In the genomic region with DNA sequence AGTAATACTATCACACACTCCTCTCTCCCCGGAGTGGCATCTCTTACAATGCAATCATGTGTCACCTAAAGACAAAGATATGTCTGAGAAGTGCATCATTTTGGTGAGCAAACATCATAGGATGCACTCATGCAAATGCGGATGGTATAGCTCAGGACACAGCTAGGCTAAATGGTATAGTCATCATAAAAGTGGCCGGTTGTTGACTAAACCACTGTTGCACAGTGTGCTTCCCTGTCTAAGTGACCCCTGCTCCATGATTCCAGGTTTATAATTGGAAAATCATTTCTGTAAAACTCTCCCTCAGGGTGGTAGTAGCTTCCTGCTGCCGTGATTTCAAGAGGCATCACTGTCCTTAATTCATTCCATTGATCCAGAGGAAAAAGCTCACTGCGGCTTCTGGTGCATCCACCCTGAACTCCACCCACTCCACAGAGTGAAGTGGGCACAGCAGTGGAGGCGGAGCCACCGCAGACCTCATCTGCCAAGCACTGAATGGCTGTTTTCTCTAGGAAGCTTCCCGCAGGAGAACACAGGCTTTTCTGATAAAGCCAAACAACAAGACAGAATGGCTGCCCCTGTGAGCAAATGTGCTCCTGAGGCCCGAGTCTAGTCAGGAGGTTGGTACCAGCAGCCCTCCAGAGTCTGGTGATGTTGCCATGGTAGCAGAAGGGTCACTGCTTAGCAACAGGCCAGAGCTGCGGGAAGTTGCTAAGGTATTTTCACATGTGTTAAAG, we compare ENCODE assay signal across 8 mouse cellular contexts. TPM values are rescaled to one million over a fixed set of nuclear protein-coding genes. Genes with fewer than 3 reads are reported as not detected.
DNase-seq lines count a peak whose midpoint lies in the region; ATAC-seq and TF ChIP-seq lines count a peak whose summit lies in the region.

No protein-coding gene starts in this region.

- no peaks in the 10 kb centered on the region for H3K36me3 ChIP-seq in forebrain, embryonic 12.5 days (replicated peaks)
- no peaks in the 10 kb centered on the region for H3K36me3 ChIP-seq in midbrain, embryonic 14.5 days (ENCODE audit: control insufficient read depth, insufficient read depth, low read length)
- no peaks in the 10 kb centered on the region for H3K36me3 ChIP-seq in intestine, embryonic 16.5 days (ENCODE audit: control insufficient read depth, insufficient read depth, low read length)
- H3K36me3 ChIP-seq in kidney, embryonic 16.5 days (ENCODE audit: insufficient read depth, low read length): no peaks in the 10 kb centered on the region

- peak; percentile 83 for DNase-seq in brain, adult 2 months (ENCODE audit: low read depth, low spot score)
- DNase-seq in layer of hippocampus, adult 2 months (ENCODE audit: low spot score in 2 of 2): peak; percentile 36 to 55
- DNase-seq in midbrain, embryonic 14.5 days: peak; percentile 84
- DNase-seq in gastrocnemius, adult 8-10 months (ENCODE audit: low spot score in 2 of 2): no peak
- DNase-seq in adrenal gland, adult 18-20 months (ENCODE audit: low spot score in 2 of 2): no peak

- ATAC-seq in forebrain, embryonic 12.5 days (ENCODE audit: low FRiP score): peak; percentile 92
- ATAC-seq in midbrain, embryonic 14.5 days (ENCODE audit: low FRiP score, low TSS enrichment): peak; percentile 84; the same call in 1 of the 2 replicates
- ATAC-seq in intestine, embryonic 16.5 days: no peak
- no peak for ATAC-seq in kidney, embryonic 16.5 days (ENCODE audit: low FRiP score, low TSS enrichment)

- no peak overlapping the region for H3K4me2 ChIP-seq in forebrain, embryonic 12.5 days
- peak overlapping the region; percentile 25 for H3K4me2 ChIP-seq in midbrain, embryonic 14.5 days (ENCODE audit: low read length)
- H3K4me2 ChIP-seq in intestine, embryonic 16.5 days (ENCODE audit: low read depth, low read length): no peak overlapping the region
- H3K4me2 ChIP-seq in kidney, embryonic 16.5 days (replicated peaks; ENCODE audit: low read depth, low read length): no peak overlapping the region

- no peak overlapping the region for H3K9ac ChIP-seq in forebrain, embryonic 12.5 days
- 0 out of 2 replicates have a peak overlapping the region, but pooled peaks have one; percentile 17 for H3K9ac ChIP-seq in midbrain, embryonic 14.5 days (replicated peaks; ENCODE audit: low read length)
- no peak overlapping the region for H3K9ac ChIP-seq in intestine, embryonic 16.5 days (ENCODE audit: low read depth, low read length)
- H3K9ac ChIP-seq in kidney, embryonic 16.5 days (replicated peaks; ENCODE audit: low read length): no peak overlapping the region

- no peak for TF ChIP-seq CTCF in layer of hippocampus, adult 2 months (conservative IDR thresholded peaks at IDR 0.05)

- H3K27me3 ChIP-seq in forebrain, embryonic 12.5 days: no peaks in the 10 kb centered on the region
- H3K27me3 ChIP-seq in midbrain, embryonic 14.5 days (ENCODE audit: control insufficient read depth, insufficient read depth, low read length): no peaks in the 10 kb centered on the region
- no peaks in the 10 kb centered on the region for H3K27me3 ChIP-seq in intestine, embryonic 16.5 days (replicated peaks; ENCODE audit: control insufficient read depth, insufficient read depth, low read length)
- no peaks in the 10 kb centered on the region for H3K27me3 ChIP-seq in kidney, embryonic 16.5 days (ENCODE audit: insufficient read depth, low read length)

- H3K27ac ChIP-seq in forebrain, embryonic 12.5 days: peak overlapping the region; percentile 76
- peak overlapping the region; percentile 66 for H3K27ac ChIP-seq in layer of hippocampus, adult 2 months
- peak overlapping the region; percentile 86 for H3K27ac ChIP-seq in midbrain, embryonic 14.5 days (replicated peaks; ENCODE audit: low read depth, low read length)
- H3K27ac ChIP-seq in intestine, embryonic 16.5 days (ENCODE audit: low read length): no peak overlapping the region
- H3K27ac ChIP-seq in kidney, embryonic 16.5 days (ENCODE audit: low read length): no peak overlapping the region

- H3K4me3 ChIP-seq in forebrain, embryonic 12.5 days (replicated peaks): no peak overlapping the region
- no peak overlapping the region for H3K4me3 ChIP-seq in layer of hippocampus, adult 2 months
- no peak overlapping the region for H3K4me3 ChIP-seq in midbrain, embryonic 14.5 days (replicated peaks; ENCODE audit: low read depth, low read length)
- no peak overlapping the region for H3K4me3 ChIP-seq in intestine, embryonic 16.5 days (ENCODE audit: low read length)
- no peak overlapping the region for H3K4me3 ChIP-seq in kidney, embryonic 16.5 days (ENCODE audit: low read length)

- no peaks in the 10 kb centered on the region for H3K9me3 ChIP-seq in forebrain, embryonic 12.5 days
- no peaks in the 10 kb centered on the region for H3K9me3 ChIP-seq in midbrain, embryonic 14.5 days (ENCODE audit: control insufficient read depth, low read length)
- no peaks in the 10 kb centered on the region for H3K9me3 ChIP-seq in intestine, embryonic 16.5 days (ENCODE audit: control insufficient read depth, low read length)
- H3K9me3 ChIP-seq in kidney, embryonic 16.5 days (ENCODE audit: low read length): no peaks in the 10 kb centered on the region

- 46% methylated on average over 10 of the region's 10 CpGs for WGBS in forebrain, embryonic 12.5 days
- 33% methylated on average over 10 of the region's 10 CpGs for WGBS in midbrain, embryonic 14.5 days
- 57% methylated on average over 10 of the region's 10 CpGs for WGBS in intestine, embryonic 16.5 days
- 65% methylated on average over 10 of the region's 10 CpGs for WGBS in kidney, embryonic 16.5 days

- peaks cover 22% of the 10 kb centered on the region for H3K4me1 ChIP-seq in forebrain, embryonic 12.5 days
- peaks cover 23% of the 10 kb centered on the region for H3K4me1 ChIP-seq in midbrain, embryonic 14.5 days (ENCODE audit: control insufficient read depth, insufficient read depth, low read length)
- no peaks in the 10 kb centered on the region for H3K4me1 ChIP-seq in intestine, embryonic 16.5 days (ENCODE audit: control insufficient read depth, insufficient read depth, low read length)
- H3K4me1 ChIP-seq in kidney, embryonic 16.5 days (ENCODE audit: insufficient read depth, low read length): peaks cover 4% of the 10 kb centered on the region; the same call in 1 of the 2 replicates

RNA-seq across cellular contexts. Expression of a gene that starts 38.9 kb away (rescaled TPM):
- polyA plus RNA-seq in forebrain, embryonic 12.5 days (2016; fragmentation: Nextera tagmentation; extraction: Ambion mirVana): 110 and 119 TPM in 2 replicates
- 100 to 1,000 TPM; 398 TPM for total RNA-seq in layer of hippocampus, adult 2 months (2021)
- polyA plus RNA-seq in midbrain, embryonic 14.5 days (2014; fragmentation: Nextera tagmentation; extraction: Ambion mirVana): 164 and 169 TPM in 2 replicates
- polyA plus RNA-seq in intestine, embryonic 16.5 days (2015; fragmentation: Nextera tagmentation; extraction: Ambion mirVana): 232 and 271 TPM in 2 replicates
- 100 to 1,000 TPM; 487 to 681 (median 590) TPM for total RNA-seq in gastrocnemius, adult 8-10 months (2022)
- 1,000 to 10,000 TPM in 1 of 2 experiments, 100 to 1,000 TPM in 1; 982 to 1,145 TPM for total RNA-seq in adrenal gland, adult 18-20 months (2021)
- polyA plus RNA-seq in kidney, embryonic 16.5 days (2015; fragmentation: Nextera tagmentation; extraction: Ambion mirVana): 279 and 349 TPM in 2 replicates

Comparison
In these comparisons a context has a peak if more than half of its experiments do, and no peak if none do; other contexts are left out.
1. DNase-seq: peak in brain, adult 2 months (single experiment), layer of hippocampus, adult 2 months (2 of 2) and midbrain, embryonic 14.5 days (single experiment); none in gastrocnemius, adult 8-10 months (0 of 2) and adrenal gland, adult 18-20 months (0 of 2).
2. ATAC-seq: peak in forebrain, embryonic 12.5 days (single experiment) and midbrain, embryonic 14.5 days (single experiment); none in intestine, embryonic 16.5 days (single experiment) and kidney, embryonic 16.5 days (single experiment).
3. H3K27ac ChIP-seq: peak in forebrain, embryonic 12.5 days (single experiment), layer of hippocampus, adult 2 months (single experiment) and midbrain, embryonic 14.5 days (single experiment); none in intestine, embryonic 16.5 days (single experiment) and kidney, embryonic 16.5 days (single experiment).